ENCODE assay signal across 9 mouse cellular contexts in genomic region chr11:51459569-51460043, GRCm38 (mm10).
DNase-seq lines count a peak whose midpoint lies in the region; ATAC-seq and TF ChIP-seq lines count a peak whose summit lies in the region.
"Had no signal": no experiment of that assay in that cellular context is flagged by ENCODE, and none has a peak within 500 bp of the region (broad histone marks: within the 10 kb centered on the region; RNA-seq: fewer than 3 reads in every experiment).

No protein-coding gene starts in this region.

- H3K4me2 ChIP-seq in hindbrain, embryonic 15.5 days: no peak overlapping the region
- no peak overlapping the region for H3K4me2 ChIP-seq in midbrain, postnatal 0 days (ENCODE audit: low read depth, low read length, poor library complexity, severe bottlenecking)

- 0 out of 2 replicates have a peak overlapping the region, but pooled peaks have one; percentile 12 for H3K4me3 ChIP-seq in heart, embryonic 10.5 days
- no peak overlapping the region for H3K4me3 ChIP-seq in embryonic facial prominence, embryonic 10.5 days
- H3K4me3 ChIP-seq in hindbrain, embryonic 15.5 days: no peak overlapping the region
- no peak overlapping the region for H3K4me3 ChIP-seq in midbrain, postnatal 0 days (ENCODE audit: low read depth, low read length)

- H3K4me1 ChIP-seq in heart, embryonic 10.5 days: peaks cover 20% of the 10 kb centered on the region
- H3K4me1 ChIP-seq in embryonic facial prominence, embryonic 10.5 days: peaks cover 37% of the 10 kb centered on the region
- H3K4me1 ChIP-seq in hindbrain, embryonic 15.5 days (replicated peaks): peaks cover 15% of the 10 kb centered on the region
- 0 out of 2 replicates have a peak, but pooled peaks cover 6% of the 10 kb centered on the region for H3K4me1 ChIP-seq in midbrain, postnatal 0 days (ENCODE audit: insufficient read depth, low read length)

- H3K27ac ChIP-seq in heart, embryonic 10.5 days: no peak overlapping the region
- H3K27ac ChIP-seq in embryonic facial prominence, embryonic 10.5 days (replicated peaks): peak overlapping the region; percentile 40; the same call in 1 of the 2 replicates
- peak overlapping the region; percentile 68 for H3K27ac ChIP-seq in hindbrain, embryonic 15.5 days (replicated peaks)
- H3K27ac ChIP-seq in midbrain, postnatal 0 days (ENCODE audit: low read depth, low read length): peak overlapping the region; percentile 39; the same call in 1 of the 2 replicates

- H3K9ac ChIP-seq in hindbrain, embryonic 15.5 days: no peak overlapping the region
- H3K9ac ChIP-seq in midbrain, postnatal 0 days (replicated peaks; ENCODE audit: low read length, poor library complexity, severe bottlenecking): no peak overlapping the region

- TF ChIP-seq CTCF in midbrain, postnatal 0 days (IDR thresholded peaks at IDR 0.05): no peak

- ATAC-seq in hindbrain, embryonic 15.5 days (ENCODE audit: low FRiP score, low read depth): peak; percentile 93
- peak; percentile 82 for ATAC-seq in midbrain, postnatal 0 days (ENCODE audit: low FRiP score)
- no peak for ATAC-seq in activated CD4-positive, CD25-positive, alpha-beta regulatory T cell, adult 4 months

- no peaks in the 10 kb centered on the region for H3K36me3 ChIP-seq in heart, embryonic 10.5 days
- H3K36me3 ChIP-seq in embryonic facial prominence, embryonic 10.5 days (replicated peaks): no peaks in the 10 kb centered on the region
- H3K36me3 ChIP-seq in hindbrain, embryonic 15.5 days: no peaks in the 10 kb centered on the region
- H3K36me3 ChIP-seq in midbrain, postnatal 0 days (ENCODE audit: insufficient read depth, low read length): no peaks in the 10 kb centered on the region

- peaks cover 75% of the 10 kb centered on the region for H3K27me3 ChIP-seq in heart, embryonic 10.5 days (ENCODE audit: insufficient read depth, poor library complexity, severe bottlenecking)
- no peaks in the 10 kb centered on the region for H3K27me3 ChIP-seq in embryonic facial prominence, embryonic 10.5 days (replicated peaks; ENCODE audit: low read depth, poor library complexity, severe bottlenecking)
- H3K27me3 ChIP-seq in hindbrain, embryonic 15.5 days: no peaks in the 10 kb centered on the region
- no peaks in the 10 kb centered on the region for H3K27me3 ChIP-seq in midbrain, postnatal 0 days (ENCODE audit: insufficient read depth, low read length)

- DNase-seq in heart, embryonic 10.5 days (ENCODE audit: low spot score): no peak
- DNase-seq in heart, postnatal 4 days: no peak
- peak; percentile 49 for DNase-seq in embryonic facial prominence, embryonic 10.5 days (ENCODE audit: low spot score)
- DNase-seq in midbrain, postnatal 0 days (ENCODE audit: low spot score): peak; percentile 84
- DNase-seq in adipocyte (ENCODE audit: low spot score): no peak
- no peak for DNase-seq in frontal cortex, postnatal 14 days (ENCODE audit: low spot score in 2 of 2)
- DNase-seq: thymus, adult 18-20 months had no signal

- H3K9me3 ChIP-seq in heart, embryonic 10.5 days: no peaks in the 10 kb centered on the region
- H3K9me3 ChIP-seq in embryonic facial prominence, embryonic 10.5 days: no peaks in the 10 kb centered on the region
- H3K9me3 ChIP-seq in hindbrain, embryonic 15.5 days: no peaks in the 10 kb centered on the region
- no peaks in the 10 kb centered on the region for H3K9me3 ChIP-seq in midbrain, postnatal 0 days (ENCODE audit: low read length)

- 58% methylated on average over 8 of the region's 8 CpGs for whole genome bisulfite sequencing in heart, embryonic 10.5 days
- WGBS in embryonic facial prominence, embryonic 10.5 days: 46% methylated on average over 8 of the region's 8 CpGs
- WGBS in hindbrain, embryonic 15.5 days: 15% methylated on average over 8 of the region's 8 CpGs
- WGBS in midbrain, postnatal 0 days: 20% methylated on average over 8 of the region's 8 CpGs

Comparison
In these comparisons a context has a peak if more than half of its experiments do, and no peak if none do; other contexts are left out.
1. DNase-seq: peak in embryonic facial prominence, embryonic 10.5 days (single experiment) and midbrain, postnatal 0 days (single experiment); none in heart, embryonic 10.5 days (single experiment), heart, postnatal 4 days (single experiment), adipocyte (single experiment) and frontal cortex, postnatal 14 days (0 of 2).